Mouse (Mus musculus) neural tube, embryonic 14.5 days (tissue): ENCODE measurements around the gene Sorbs2. TPM values are rescaled to one million over a fixed set of nuclear protein-coding genes. Genes with fewer than 3 reads are reported as not detected.

Source experiments
- ATAC-seq: fragments of 200-750 bp; cut with Nextera tagmentation; 2 replicates; pipeline ENCODE4 v1.8.0; 2017; ENCODE audit warnings: low read depth, mild to moderate bottlenecking, moderate TSS enrichment, moderate library complexity
- H3K27ac ChIP-seq: fragments of 300-500 bp; sonication (generic); 2 replicates; pipeline ENCODE4 v1.5.1; 2014; ENCODE audit warnings: low read depth, mild to moderate bottlenecking, control low read depth, low read length, moderate library complexity, mixed read lengths
- H3K27me3 ChIP-seq: fragments of 300-500 bp; sonication (generic); 2 replicates; pipeline ENCODE4 v1.6.1; 2014; ENCODE audit warnings: low read length; ENCODE audit not compliant: control insufficient read depth, insufficient read depth
- H3K36me3 ChIP-seq: fragments of 300-500 bp; sonication (generic); 2 replicates; pipeline ENCODE4 v1.6.1; 2014; ENCODE audit warnings: low read length, mixed read lengths; ENCODE audit not compliant: control insufficient read depth, insufficient read depth
- H3K4me1 ChIP-seq: fragments of 300-500 bp; sonication (generic); 2 replicates; pipeline ENCODE4 v1.6.1; 2014; ENCODE audit warnings: low read length; ENCODE audit not compliant: control insufficient read depth, insufficient read depth
- H3K4me2 ChIP-seq: fragments of 300-500 bp; sonication (generic); 2 replicates; pipeline ENCODE4 v1.6.1; 2014; ENCODE audit warnings: mild to moderate bottlenecking, low read depth, low read length, control low read depth
- H3K4me3 ChIP-seq: fragments of 300-500 bp; sonication (generic); 2 replicates; pipeline ENCODE4 v1.5.1; 2014; ENCODE audit warnings: low read depth, low read length, control low read depth, mixed read lengths
- H3K9ac ChIP-seq: fragments of 300-500 bp; sonication (generic); replicated peaks from 2 replicates; pipeline ENCODE4 v1.6.1; 2014; ENCODE audit warnings: low read depth, mild to moderate bottlenecking, control low read depth, low read length, mixed read lengths
- H3K9me3 ChIP-seq: fragments of 300-500 bp; sonication (generic); 2 replicates; pipeline ENCODE4 v1.6.1; 2016; ENCODE audit warnings: low read length; ENCODE audit not compliant: control insufficient read depth
- WGBS: fragments of 180-500 bp; shearing (Covaris S2); extraction: QIAGEN DNeasy Blood & Tissue Kit; methylation state at CpG from one replicate; pipeline ENCODE4 v1.1.7; 2014; 5-methylcytosine and 5-hydroxymethylcytosine counted together
- polyA plus RNA-seq: library from polyadenylated mRNA; unstranded; fragments of >200 nt; fragmentation: Nextera tagmentation; extraction: Ambion mirVana; gene quantifications from 2 replicates; pipeline ENCODE4 v1.2.1, GENCODE M21; 2014

Sorbs2 gene
- polyA plus RNA-seq, 1 experiment from 2014 or later = 83.2 TPM

DNA sequence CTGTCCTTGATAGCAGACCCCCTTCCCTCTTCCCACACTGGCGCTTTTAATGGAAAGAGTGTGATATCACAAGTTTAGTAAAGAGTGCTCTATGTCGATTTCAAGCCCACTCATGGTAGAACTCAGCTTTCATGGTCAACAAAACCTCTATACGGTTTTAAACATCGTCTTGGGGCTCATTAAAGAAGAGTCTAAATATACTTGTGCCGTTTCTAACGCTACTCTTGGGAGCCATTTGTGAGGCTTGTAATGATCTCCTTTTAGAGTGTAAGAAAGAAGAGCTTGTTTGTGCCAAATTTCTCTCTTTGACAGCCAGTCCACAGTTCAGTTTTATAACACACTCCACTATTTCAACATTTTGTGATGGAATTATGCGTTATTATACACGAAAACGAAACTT is 253.0 kb downstream of the Sorbs2 start:
- H3K4me3 ChIP-seq = no peak overlapping the region
- H3K27ac ChIP-seq = no peak overlapping the region
- no peaks in the 10 kb centered on the region for H3K9me3 ChIP-seq
- H3K4me2 ChIP-seq = no peak overlapping the region
- no peaks in the 10 kb centered on the region for H3K36me3 ChIP-seq
- 72% methylated on average over 9 of the region's 9 CpGs for WGBS
- H3K9ac ChIP-seq = no peak overlapping the region
- H3K27me3 ChIP-seq = no peaks in the 10 kb centered on the region
- H3K4me1 ChIP-seq = peaks cover 10% of the 10 kb centered on the region; the same call in 1 of the 2 replicates
- no peak for ATAC-seq

GRCm38 (mm10) chr8:45761053-45761452 is 253.5 kb downstream of the Sorbs2 start:
- Histone ChIP-seq H3K27me3 (no peaks in the 10 kb centered on the region), H3K9ac (no peak overlapping the region), H3K9me3 (no peaks in the 10 kb centered on the region), H3K27ac (no peak overlapping the region), H3K4me3 (no peak overlapping the region), H3K4me1 (peaks cover 9% of the 10 kb centered on the region; the same call in 1 of the 2 replicates), H3K4me2 (no peak overlapping the region), H3K36me3 (no peaks in the 10 kb centered on the region)
- no peak for ATAC-seq
- 85% methylated on average over 1 of the region's 1 CpGs for WGBS

DNA sequence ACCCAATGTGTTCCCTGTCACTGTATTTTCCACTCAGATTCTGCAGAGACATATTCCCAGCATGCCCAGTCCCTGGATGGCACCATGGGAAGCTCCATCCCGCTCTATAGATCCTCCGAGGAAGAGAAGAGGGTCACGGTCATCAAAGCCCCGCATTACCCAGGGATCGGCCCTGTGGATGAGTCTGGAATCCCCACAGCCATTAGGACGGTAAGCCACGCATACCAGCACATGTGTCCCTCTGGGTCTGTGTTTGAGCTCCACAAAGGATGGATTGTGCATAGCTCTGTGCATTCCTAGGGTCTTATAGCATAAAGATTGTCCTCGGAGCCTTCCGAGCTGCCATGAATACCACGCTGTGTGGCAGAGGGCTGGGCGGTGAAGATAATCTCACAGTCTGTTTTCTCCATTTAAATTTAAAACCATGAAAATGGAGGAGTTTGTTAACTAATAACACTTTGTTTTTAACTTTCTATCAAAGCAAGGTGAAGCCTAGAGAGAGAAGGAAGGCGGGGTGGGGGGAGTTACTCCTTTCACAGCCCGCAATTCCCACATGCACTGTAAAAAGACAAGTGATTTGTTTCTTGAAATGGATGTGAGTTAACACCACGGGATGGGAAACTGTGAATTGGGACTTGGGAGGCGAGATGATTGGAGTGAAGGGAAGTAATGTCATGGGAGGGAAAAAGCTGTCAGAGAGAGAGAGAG is 255.5 kb downstream of the Sorbs2 start:
- H3K27ac ChIP-seq = no peak overlapping the region
- no peak overlapping the region for H3K9ac ChIP-seq
- ATAC-seq = peak; percentile 2; the same call in 1 of the 2 replicates
- WGBS = 63% methylated on average over 15 of the region's 15 CpGs
- no peak overlapping the region for H3K4me2 ChIP-seq
- H3K36me3 ChIP-seq = no peaks in the 10 kb centered on the region
- no peaks in the 10 kb centered on the region for H3K9me3 ChIP-seq
- peaks cover 9% of the 10 kb centered on the region; the same call in 1 of the 2 replicates for H3K4me1 ChIP-seq
- H3K4me3 ChIP-seq = no peak overlapping the region
- H3K27me3 ChIP-seq = no peaks in the 10 kb centered on the region

DNA sequence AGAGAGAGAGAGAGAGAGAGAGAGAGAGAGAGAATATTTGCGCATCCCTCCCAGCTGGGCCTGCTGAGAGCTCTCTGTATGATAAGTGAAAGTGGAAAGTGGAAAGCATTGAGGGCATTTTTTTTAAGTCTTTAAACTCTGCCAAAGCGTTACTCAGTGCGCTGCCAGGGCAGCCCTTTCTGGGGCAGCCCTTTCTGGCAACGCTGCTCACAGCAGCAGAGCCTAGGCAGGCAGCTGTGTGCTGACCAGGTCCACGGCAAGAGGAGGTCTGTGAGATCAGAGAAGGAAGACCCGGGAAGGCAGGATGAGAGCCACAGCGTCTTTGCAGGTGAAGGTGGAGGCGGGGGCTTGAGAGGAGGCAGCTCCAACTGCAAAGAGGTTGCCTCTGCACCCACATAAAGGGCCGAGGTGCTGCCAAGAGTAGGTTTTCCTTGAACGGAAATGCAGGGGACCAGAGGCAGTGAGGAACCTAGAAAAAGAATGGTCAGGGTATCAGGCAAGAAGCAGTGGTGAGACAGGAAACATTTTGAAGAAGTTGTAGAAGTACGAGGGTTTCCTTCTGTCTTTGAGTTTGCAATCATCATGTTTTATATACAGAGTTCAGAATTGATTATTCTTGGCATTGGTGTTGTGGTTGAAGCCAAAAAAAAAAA is 256.2 kb downstream of the Sorbs2 start:
- Histone ChIP-seq H3K9me3 (no peaks in the 10 kb centered on the region), H3K4me2 (no peak overlapping the region), H3K9ac (no peak overlapping the region), H3K4me1 (peaks cover 9% of the 10 kb centered on the region; the same call in 1 of the 2 replicates), H3K27me3 (no peaks in the 10 kb centered on the region), H3K36me3 (no peaks in the 10 kb centered on the region), H3K27ac (no peak overlapping the region), H3K4me3 (no peak overlapping the region)
- WGBS = 43% methylated on average over 11 of the region's 11 CpGs
- peak; percentile 51; the same call in 1 of the 2 replicates for ATAC-seq

DNA sequence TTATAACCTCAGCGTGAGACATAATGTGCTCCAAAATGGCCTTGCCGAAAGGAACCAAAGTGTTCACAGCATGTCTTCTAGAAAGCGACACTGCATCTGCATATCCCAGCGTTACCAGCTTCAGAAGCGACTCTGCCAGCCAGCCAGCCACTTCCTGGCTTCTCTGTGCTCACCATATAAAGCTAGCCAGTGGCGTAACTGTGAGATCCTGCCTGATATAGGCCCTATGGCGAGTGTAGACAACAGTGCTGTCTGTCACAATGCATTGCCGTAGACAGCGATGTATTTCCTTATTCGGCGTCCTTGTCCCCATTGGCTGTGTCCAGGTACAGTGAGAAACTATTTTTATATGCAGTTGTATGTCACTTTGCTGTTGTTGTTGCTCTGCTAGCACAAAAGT is 258.6 kb downstream of the Sorbs2 start:
- no peaks in the 10 kb centered on the region for H3K27me3 ChIP-seq
- 82% methylated on average over 11 of the region's 11 CpGs for WGBS
- H3K9ac ChIP-seq = no peak overlapping the region
- H3K4me3 ChIP-seq = no peak overlapping the region
- no peak overlapping the region for H3K4me2 ChIP-seq
- no peaks in the 10 kb centered on the region for H3K36me3 ChIP-seq
- H3K27ac ChIP-seq = no peak overlapping the region
- no peaks in the 10 kb centered on the region for H3K9me3 ChIP-seq
- peaks cover 9% of the 10 kb centered on the region; the same call in 1 of the 2 replicates for H3K4me1 ChIP-seq
- no peak for ATAC-seq

DNA sequence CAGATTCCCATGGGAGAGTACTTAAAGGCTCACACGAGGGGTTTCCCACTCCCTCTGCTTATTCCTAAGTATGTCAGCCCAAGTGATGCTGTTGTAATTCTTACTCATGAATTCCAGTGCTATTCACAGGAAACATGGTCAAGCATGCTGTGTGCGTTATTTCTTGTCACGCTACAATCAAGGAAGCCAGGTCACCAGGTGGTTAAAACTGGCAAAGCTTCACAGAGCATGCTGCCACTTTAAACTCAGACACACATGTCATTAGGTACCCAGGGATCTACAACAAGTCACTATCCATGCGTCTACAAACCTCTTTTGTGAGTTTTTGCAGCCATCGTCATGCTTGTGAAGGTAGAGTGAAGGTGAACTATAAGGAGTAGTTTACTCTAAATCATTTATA is 267.3 kb downstream of the Sorbs2 start:
- peaks cover 4% of the 10 kb centered on the region; the same call in 1 of the 2 replicates for H3K36me3 ChIP-seq
- WGBS = 89% methylated on average over 5 of the region's 5 CpGs
- no peaks in the 10 kb centered on the region for H3K9me3 ChIP-seq
- no peak overlapping the region for H3K4me2 ChIP-seq
- no peak overlapping the region for H3K9ac ChIP-seq
- no peak for ATAC-seq
- H3K27ac ChIP-seq = no peak overlapping the region
- H3K27me3 ChIP-seq = no peaks in the 10 kb centered on the region
- H3K4me3 ChIP-seq = no peak overlapping the region
- no peaks in the 10 kb centered on the region for H3K4me1 ChIP-seq

- peaks cover 4% of the 10 kb centered on the region; the same call in 1 of the 2 replicates for H3K36me3 ChIP-seq
- ATAC-seq = no peak
- H3K9ac ChIP-seq = no peak overlapping the region
These were observed 267.9 kb downstream of the Sorbs2 start for GRCm38 (mm10) chr8:45775481-45775880.

GRCm38 (mm10) chr8:45776366-45776765 is 268.8 kb downstream of the Sorbs2 start:
- Histone ChIP-seq H3K4me2 (no peak overlapping the region), H3K27me3 (no peaks in the 10 kb centered on the region), H3K9ac (no peak overlapping the region), H3K27ac (no peak overlapping the region), H3K9me3 (no peaks in the 10 kb centered on the region), H3K4me1 (no peaks in the 10 kb centered on the region), H3K36me3 (peaks cover 4% of the 10 kb centered on the region; the same call in 1 of the 2 replicates), H3K4me3 (no peak overlapping the region)
- WGBS = 94% methylated on average over 9 of the region's 9 CpGs
- no peak for ATAC-seq

More at GRCm38 (mm10) chr8:45775481-45775880, 267.9 kb downstream of the Sorbs2 start:
- Histone ChIP-seq H3K4me2 (no peak overlapping the region), H3K27ac (no peak overlapping the region), H3K9me3 (no peaks in the 10 kb centered on the region), H3K4me3 (no peak overlapping the region), H3K4me1 (no peaks in the 10 kb centered on the region), H3K27me3 (no peaks in the 10 kb centered on the region)
- 95% methylated on average over 7 of the region's 7 CpGs for WGBS

- Histone ChIP-seq H3K36me3 (peaks cover 1% of the 10 kb centered on the region; the same call in 1 of the 2 replicates), H3K4me3 (no peak overlapping the region), H3K27me3 (no peaks in the 10 kb centered on the region), H3K9me3 (no peaks in the 10 kb centered on the region), H3K4me1 (no peaks in the 10 kb centered on the region), H3K4me2 (no peak overlapping the region), H3K27ac (no peak overlapping the region), H3K9ac (no peak overlapping the region)
- ATAC-seq = no peak
- WGBS = 94% methylated on average over 7 of the region's 7 CpGs
These were observed 269.4 kb downstream of the Sorbs2 start for GRCm38 (mm10) chr8:45776977-45777376.
